Mouse (Mus musculus): ENCODE results near the gene Bbc3.
"Not testable (repeated sequence)": the region's sequence is repeated elsewhere in the genome, so short reads cannot be mapped to it uniquely, and the experiment has no call there.

Bbc3 gene

GRCm38 (mm10) chr7:16294346-16294745 lies 13.8 kb upstream of the Bbc3 start:
- no peak for DNase-seq (ENCODE audit: low read depth, low spot score)

GRCm38 (mm10) chr7:16294837-16295236 lies 13.4 kb upstream of the Bbc3 start:
- DNase-seq (ENCODE audit: low read depth, low spot score), result no peak

DNA sequence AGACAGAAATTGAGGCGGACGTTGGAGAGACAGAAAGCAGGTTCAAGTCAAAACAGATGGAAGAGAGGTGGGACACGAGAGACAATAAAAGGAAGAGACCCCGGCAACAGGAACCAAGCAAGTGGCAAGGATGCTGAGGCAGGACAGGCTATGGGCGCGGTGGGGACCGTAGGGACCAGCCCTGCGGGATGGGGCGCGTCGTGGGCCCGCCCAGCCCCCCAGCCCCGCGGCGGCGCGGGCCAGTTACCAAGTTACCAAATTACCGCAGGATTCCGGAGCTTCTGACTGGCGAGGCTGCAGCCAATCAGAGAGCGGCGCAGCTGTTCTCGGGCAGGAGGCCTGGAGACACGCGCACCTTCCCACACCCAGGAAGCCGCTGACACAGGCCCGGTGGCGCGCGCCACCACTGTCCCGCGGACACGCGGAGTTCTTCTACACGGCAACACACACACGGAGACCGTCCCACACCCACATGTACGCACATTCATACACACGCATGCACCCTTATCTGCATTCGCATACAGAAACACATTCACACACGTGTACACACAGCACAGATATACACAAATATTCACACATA lies 12.8 kb upstream of the Bbc3 start:
- DNase-seq (ENCODE audit: low read depth, low spot score), result no peak

- no peak for DNase-seq (ENCODE audit: low read depth, low spot score)
Measured at GRCm38 (mm10) chr7:16296146-16296545, 12.0 kb upstream of the Bbc3 start.

GRCm38 (mm10) chr7:16296766-16297390 lies 11.3 kb upstream of the Bbc3 start:
- peak; percentile 89 for DNase-seq (ENCODE audit: low read depth, low spot score)

DNA sequence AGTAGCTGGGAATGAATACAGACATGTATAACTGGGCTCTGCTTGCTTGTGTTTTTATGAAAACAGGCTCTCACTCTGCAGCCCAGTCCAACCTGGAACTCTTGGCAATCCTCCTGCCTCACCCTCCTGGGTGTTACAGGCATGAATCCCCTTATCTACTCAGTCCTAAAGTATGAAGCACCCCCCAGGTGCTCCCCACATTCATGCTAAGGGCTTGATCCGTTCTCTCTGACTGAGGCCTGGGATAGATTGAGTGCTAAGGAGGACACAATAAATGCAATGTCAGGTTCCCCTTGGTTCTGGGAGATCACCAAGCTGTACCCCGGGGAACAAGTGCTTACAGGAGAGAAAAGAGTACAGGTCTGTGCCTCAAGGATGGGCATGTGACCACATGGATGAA lies 10.6 kb upstream of the Bbc3 start:
- no peak for DNase-seq (ENCODE audit: low read depth, low spot score)

GRCm38 (mm10) chr7:16298927-16299326 lies 9.3 kb upstream of the Bbc3 start:
- DNase-seq (ENCODE audit: low read depth, low spot score), result no peak

DNA sequence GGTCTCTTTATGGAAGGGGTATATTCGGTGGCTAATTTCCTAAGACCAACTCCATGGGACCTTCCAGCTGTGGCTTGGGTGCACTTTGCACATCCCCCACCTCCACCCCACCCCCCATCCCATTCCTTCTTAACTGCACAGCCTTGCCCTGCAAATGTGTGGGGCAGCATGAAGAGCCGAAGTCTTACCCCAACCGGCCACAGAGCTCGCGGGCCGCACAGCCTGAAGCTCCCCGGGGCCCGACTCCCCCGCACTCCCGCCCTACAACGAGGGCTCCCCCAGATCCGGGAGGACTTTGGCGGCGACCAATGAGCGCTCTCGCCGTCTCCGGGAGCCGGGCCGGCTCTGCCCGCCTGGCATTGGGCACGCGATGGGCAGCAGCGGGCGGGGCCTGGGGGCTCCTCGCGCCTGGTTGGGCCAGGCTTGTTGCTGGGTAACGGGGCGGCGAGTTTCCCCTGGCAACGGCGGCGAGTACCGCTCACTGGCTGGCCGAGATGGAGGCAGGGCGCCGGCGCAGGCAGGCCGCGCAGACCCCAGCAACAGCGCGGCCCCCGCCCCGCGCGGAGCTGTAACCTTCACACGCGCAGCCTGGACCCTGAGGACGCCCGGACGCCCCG lies 8.7 kb upstream of the Bbc3 start:
- DNase-seq (ENCODE audit: low read depth, low spot score), result peak; percentile 79

- DNase-seq (ENCODE audit: low read depth, low spot score), result not testable (repeated sequence)
Measured at GRCm38 (mm10) chr7:16307141-16307540, 1.1 kb upstream of the Bbc3 start.

DNA sequence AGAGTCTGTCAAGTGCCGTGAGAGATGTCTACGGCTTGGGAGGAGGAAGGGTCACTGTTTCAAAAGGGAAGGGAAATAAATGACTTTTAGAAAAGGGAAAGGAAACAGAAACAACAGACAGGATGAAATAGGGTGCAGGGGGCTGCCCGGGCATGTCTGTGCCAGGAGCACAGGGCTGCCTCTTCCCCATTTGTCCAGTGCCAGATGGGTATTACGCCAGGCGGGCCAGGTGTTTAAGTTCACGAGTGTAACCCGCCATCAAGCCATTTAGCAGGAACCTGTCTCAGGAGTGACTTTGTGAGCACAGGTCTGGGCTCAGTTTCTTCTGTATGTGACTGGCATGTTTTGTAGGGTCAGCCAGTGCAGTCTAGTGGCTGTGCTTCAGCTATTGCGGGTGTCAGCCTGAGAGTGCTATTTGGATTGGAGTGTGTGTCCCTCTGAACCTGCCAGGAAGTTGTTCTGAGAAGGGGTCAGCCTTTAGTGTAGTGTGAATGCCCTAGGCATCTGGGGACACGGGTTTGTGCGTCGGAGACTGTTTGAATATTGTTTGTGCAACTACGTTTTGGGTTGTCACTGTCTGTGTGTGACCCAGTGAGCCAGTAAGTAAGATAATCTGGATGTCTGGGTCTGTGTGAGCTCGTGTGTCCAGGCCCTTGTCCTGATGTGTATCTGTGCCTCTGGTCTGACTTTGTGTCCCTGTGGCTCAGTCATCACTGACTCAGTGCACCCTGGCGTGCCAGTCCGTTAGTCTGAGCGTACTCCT lies 543 bp downstream of the Bbc3 start:
- no peak for DNase-seq (ENCODE audit: low read depth, low spot score)

GRCm38 (mm10) chr7:16309318-16310019 lies 1.3 kb downstream of the Bbc3 start:
- no peak for DNase-seq (ENCODE audit: low read depth, low spot score)

- no peak for DNase-seq (ENCODE audit: low read depth, low spot score)
Measured at GRCm38 (mm10) chr7:16310020-16310520, 1.9 kb downstream of the Bbc3 start.

DNA sequence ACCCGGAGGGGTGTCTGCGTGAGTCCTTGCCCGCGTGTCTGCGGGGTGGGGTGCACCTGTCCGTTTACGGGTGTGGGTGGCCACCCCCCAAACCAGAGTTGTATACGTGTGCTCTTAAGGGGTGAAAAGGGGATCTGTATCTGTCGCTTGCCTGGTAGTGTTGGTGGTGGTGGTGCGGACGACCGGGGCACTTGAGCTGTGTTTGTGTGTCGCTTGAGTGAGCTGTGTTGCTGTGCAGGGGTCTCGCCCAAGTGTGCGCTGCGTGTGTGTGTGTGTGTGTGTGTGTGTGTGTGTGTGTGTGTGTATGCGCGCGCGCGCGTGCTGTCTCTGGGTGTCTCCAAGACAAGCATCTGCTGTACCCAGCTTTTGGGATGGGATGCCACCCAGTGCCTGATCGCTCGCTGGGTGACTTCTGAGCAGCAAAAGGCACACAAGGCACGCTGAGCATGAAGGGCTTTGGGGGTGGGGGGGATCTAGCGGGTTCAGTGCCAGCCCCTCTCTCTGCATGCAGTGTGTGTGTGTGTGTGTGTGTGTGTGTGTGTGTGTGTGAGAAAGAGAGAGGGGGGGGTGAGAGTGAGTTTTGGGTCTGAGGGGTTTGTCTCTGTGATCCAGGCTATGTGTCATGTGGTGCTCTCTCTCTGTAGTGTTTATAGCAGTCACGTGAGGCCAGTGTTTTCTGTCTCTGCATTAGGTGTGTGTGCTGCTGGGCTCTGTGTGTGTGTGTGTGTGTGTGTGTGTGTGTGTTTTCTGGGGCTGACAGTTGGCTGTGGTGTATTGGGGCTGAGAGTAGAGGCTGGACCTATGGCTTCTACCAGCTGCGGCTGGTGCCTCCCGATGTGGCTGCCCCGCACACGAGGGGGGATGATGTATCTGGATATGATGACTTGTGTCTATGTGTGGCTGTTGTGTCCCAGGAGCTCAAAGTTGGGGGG lies 2.6 kb downstream of the Bbc3 start:
- DNase-seq (ENCODE audit: low read depth, low spot score), result no peak

DNA sequence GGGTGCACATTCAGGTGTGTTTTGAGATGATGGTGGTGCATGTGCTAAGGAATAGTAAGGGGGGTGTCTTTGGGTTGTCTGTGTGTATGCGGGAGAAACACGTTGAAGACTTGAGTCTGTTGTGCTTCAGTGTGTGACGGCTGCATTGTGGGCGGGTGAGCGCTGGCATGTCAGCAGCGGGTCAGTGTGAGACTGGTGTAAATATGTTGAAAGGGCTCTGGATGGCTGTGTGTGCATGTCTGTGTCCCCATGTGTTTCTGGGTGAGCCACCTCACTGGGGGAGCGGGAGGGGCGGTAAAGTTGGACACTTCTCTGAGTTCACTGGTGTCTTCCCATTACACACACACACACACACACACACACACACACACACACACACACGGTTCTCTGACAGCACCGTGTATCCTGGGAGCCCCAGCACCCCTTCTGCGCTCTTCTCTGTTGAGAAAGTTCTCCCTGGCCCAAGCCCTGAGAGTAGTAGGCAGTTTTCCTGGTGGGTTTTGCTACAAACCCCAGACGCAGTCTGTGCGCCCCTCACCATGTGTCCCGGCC lies 3.3 kb downstream of the Bbc3 start:
- no peak for DNase-seq (ENCODE audit: low read depth, low spot score)

DNA sequence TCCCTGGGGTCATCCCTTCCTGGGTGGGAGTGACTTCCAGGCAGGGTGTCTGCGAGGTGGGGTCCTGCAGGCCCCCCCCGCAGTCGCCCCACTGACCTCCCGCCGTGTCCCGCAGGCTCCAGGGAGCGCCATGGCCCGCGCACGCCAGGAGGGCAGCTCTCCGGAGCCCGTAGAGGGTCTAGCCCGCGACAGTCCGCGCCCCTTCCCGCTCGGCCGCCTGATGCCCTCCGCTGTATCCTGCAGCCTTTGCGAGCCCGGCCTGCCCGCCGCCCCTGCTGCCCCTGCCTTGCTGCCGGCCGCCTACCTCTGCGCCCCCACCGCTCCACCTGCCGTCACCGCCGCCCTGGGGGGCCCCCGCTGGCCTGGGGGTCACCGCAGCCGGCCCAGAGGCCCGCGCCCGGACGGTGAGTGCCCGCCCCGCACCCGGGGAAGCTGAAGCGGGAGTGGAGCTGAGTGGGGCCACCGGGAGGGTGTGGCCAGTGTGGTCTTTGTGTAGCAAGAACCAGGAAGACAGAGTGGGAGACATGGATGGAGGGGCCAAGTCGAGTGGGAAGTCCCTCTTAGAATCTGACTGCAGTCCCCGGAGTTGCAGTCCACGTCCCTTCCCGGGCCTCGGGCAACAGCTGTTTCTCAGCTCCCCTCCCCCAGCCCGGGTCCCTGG lies 3.9 kb downstream of the Bbc3 start:
- no peak for DNase-seq (ENCODE audit: low read depth, low spot score)

- no peak for DNase-seq (ENCODE audit: low read depth, low spot score)
Measured at GRCm38 (mm10) chr7:16312672-16313311, 4.6 kb downstream of the Bbc3 start.

DNA sequence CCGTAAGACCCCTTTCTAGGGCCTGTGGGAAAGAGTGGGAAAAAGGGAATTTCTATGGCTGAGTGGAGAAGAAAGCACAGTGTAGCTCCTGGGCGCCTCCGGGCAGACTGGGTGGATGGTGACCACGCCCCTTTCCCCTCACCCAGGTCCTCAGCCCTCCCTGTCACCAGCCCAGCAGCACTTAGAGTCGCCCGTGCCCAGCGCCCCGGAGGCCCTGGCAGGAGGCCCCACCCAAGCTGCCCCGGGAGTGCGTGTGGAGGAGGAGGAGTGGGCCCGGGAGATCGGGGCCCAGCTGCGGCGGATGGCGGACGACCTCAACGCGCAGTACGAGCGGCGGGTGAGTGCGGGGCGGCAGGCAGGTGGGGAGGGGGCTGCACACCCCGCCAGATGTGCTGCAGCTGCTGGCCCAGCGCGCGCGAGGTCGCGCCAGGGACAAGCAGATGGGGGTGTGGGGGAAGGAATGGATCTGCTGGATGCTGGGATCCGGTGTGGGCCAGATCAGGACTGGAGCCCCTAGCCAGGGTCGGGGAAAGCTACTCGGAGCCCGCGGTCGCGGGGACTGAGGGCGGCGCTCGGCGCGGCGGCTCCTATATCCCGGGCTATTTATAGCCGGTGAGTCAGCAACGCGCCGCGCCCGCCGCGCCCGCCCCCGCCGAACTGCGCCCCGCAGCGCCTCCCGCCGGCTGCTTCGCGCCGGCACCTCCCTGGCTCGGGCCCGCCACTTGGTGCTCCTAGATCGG lies 5.5 kb downstream of the Bbc3 start:
- DNase-seq (ENCODE audit: low read depth, low spot score), result no peak

DNA sequence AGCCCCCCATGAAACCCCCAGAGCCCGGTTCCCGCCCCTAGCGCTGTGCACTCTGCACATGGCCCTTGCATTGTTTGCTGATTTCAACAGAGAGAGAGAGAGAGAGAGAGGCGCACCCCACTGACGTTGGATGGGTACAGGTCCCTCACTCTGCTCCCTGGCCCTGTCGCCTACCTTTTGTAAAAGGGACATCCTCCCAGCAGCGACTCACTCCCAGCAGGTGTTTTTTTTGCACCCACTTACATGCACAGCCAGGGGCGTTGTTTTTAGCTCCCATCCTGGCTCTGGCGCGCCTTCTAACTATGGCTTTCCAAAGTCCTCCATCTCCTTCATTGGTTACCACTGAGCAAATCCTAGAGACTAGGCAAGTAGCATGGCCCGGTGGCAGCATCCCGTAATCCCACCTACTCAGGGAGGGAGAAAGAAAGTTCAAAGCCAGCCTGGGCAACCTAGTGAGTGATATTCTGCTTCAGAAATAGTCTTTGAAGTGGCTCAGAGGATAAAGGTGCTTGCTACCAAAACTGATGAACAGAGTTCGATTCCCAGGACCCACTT lies 6.1 kb downstream of the Bbc3 start:
- no peak for DNase-seq (ENCODE audit: low read depth, low spot score)
